Mouse (Mus musculus): Measurements from ENCODE around the gene Slc43a2.

GRCm38 (mm10) chr11:75498126-75498525 lies 33.4 kb upstream of the Slc43a2 start:
- TF ChIP-seq CTCF (IDR thresholded peaks at IDR 0.05; ENCODE audit: borderline replicate concordance, insufficient read depth, low read depth, low read length): no peak
- no peak for TF ChIP-seq POLR2A (IDR thresholded peaks at IDR 0.05; ENCODE audit: borderline replicate concordance, insufficient read depth, low read length)
